Mouse (Mus musculus) cerebellum, adult 8-10 months (tissue): ENCODE measurements around the gene Sult6b2.

Experiments
- DNase-seq: peaks from one replicate; pipeline ENCODE4 v3.0.0; 2022

Sult6b2 gene

GRCm38 (mm10) chr6:142804402-142804801 lies at the start of gene Sult6b2:
TSS of gene Sult6b2 (minus strand) at chr6:142804502.
- DNase-seq, result no peak

- no peak for DNase-seq
These were observed 48.4 kb upstream of the Sult6b2 start for GRCm38 (mm10) chr6:142852419-142853377.

- no peak for DNase-seq
These were observed 46.1 kb upstream of the Sult6b2 start for GRCm38 (mm10) chr6:142850436-142850835.

GRCm38 (mm10) chr6:142849326-142849725 lies 45.0 kb upstream of the Sult6b2 start:
- no peak for DNase-seq

- no peak for DNase-seq
These were observed 43.8 kb upstream of the Sult6b2 start for GRCm38 (mm10) chr6:142847914-142848674.

- DNase-seq, result no peak
These were observed 42.6 kb upstream of the Sult6b2 start for GRCm38 (mm10) chr6:142846855-142847254.

- DNase-seq, result no peak
These were observed 40.8 kb upstream of the Sult6b2 start for GRCm38 (mm10) chr6:142845066-142845465.

- DNase-seq, result no peak
These were observed 39.8 kb upstream of the Sult6b2 start for GRCm38 (mm10) chr6:142844061-142844460.

- no peak for DNase-seq
These were observed 34.2 kb upstream of the Sult6b2 start for GRCm38 (mm10) chr6:142838501-142838900.

- DNase-seq, result no peak
These were observed 33.0 kb upstream of the Sult6b2 start for GRCm38 (mm10) chr6:142837326-142837725.

GRCm38 (mm10) chr6:142835726-142836125 lies 31.4 kb upstream of the Sult6b2 start:
- DNase-seq, result no peak

GRCm38 (mm10) chr6:142834911-142835310 lies 30.6 kb upstream of the Sult6b2 start:
- no peak for DNase-seq

- no peak for DNase-seq
These were observed 27.4 kb upstream of the Sult6b2 start for GRCm38 (mm10) chr6:142831706-142832105.

GRCm38 (mm10) chr6:142831243-142831642 lies 26.9 kb upstream of the Sult6b2 start:
- no peak for DNase-seq

- no peak for DNase-seq
These were observed 25.9 kb upstream of the Sult6b2 start for GRCm38 (mm10) chr6:142830221-142830620.

- DNase-seq, result no peak
These were observed 21.1 kb upstream of the Sult6b2 start for GRCm38 (mm10) chr6:142825449-142825848.

GRCm38 (mm10) chr6:142823008-142823787 lies 18.9 kb upstream of the Sult6b2 start:
- DNase-seq, result no peak

- DNase-seq, result no peak
These were observed 14.0 kb upstream of the Sult6b2 start for GRCm38 (mm10) chr6:142818306-142818705.

- no peak for DNase-seq
These were observed 11.2 kb upstream of the Sult6b2 start for GRCm38 (mm10) chr6:142815513-142815912.

- peak; percentile 84 for DNase-seq
These were observed 10.2 kb upstream of the Sult6b2 start for GRCm38 (mm10) chr6:142814495-142814921.

- no peak for DNase-seq
These were observed 9.7 kb upstream of the Sult6b2 start for GRCm38 (mm10) chr6:142814011-142814410.

GRCm38 (mm10) chr6:142812969-142813368 lies 8.7 kb upstream of the Sult6b2 start:
- DNase-seq, result no peak

- no peak for DNase-seq
These were observed 5.9 kb upstream of the Sult6b2 start for GRCm38 (mm10) chr6:142810239-142810638.
